Mouse (Mus musculus): ENCODE measurements at regions not wholly inside any gene's neighbourhood (a gene's known extent, or its start where the extent isn't known, plus 50 kb on each side); places are given as distances from the start of the nearest gene placed in this dataset.

DNA sequence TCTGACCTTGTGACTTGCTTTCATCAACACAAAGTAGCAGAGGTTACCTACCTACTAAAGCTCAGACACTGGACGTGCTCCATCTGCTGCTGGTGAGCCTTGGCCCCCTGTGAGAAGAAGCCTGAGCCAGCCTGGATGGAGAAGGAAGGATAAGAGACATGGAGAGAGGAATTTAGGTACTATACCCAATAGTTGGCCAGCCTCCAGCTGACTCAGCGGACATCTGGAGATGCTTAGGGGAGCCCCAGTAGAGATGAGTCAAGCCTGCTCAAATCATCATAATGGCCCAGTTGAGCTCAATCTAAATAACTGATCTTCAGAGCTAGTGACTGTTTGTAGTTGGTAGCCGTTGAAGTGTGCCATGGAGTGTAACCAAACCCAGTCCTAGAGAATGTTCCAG lies 53.7 kb upstream of the Ripply2 start:
- no peak for DNase-seq

DNA sequence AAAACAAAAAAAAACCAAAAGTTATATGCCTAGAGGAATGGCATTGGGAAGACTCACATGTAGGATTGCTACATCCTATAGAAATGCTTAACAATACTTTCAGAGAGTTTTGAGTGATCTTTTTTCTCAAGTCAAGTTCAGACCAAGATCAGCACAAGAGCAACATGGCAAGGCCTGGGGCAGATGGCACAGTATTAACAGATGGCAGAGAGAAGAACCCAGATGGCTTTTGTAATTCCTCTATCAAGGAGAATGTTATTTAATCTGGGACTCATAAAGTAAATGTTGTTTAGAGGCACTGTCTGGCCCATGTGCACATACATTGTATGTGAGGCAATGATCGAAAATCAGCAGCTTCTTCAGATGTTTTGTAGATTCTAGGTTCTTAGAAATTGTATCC lies 58.3 kb upstream of the Ripply2 start:
- DNase-seq = no peak

- peak in 1 of 2 experiments; percentile 22 for DNase-seq
These were observed 59.6 kb upstream of the Ripply2 start for GRCm38 (mm10) chr9:86955720-86956119.

- DNase-seq = peak; percentile 12 to 51
These were observed 63.3 kb upstream of the Ripply2 start for GRCm38 (mm10) chr9:86951958-86952509.

- DNase-seq = no peak
These were observed 65.5 kb upstream of the Ripply2 start for GRCm38 (mm10) chr9:86949885-86950284.

DNA sequence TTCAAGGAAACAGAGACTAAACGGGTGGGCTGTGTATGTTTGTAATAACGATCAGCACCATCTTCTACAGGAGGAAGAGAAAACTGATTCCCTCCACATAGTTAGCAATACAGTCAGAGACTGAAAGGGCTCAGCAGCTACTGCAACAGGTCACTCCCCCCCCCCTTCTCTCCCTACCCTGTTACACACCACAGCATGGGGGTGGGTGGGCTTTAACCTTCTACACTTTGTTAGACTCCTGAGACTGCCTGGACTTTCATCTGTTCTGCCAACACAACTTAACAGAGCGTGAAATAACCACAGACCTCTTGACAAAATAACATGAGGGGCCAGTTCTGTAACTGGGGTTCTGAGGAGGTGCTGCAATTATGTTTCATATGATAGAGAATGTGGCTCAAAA lies 50.7 kb upstream of the Snap91 start:
- DNase-seq = peak; percentile 35 to 48

Measured in kidney, postnatal 36 days (tissue).